Mouse (Mus musculus) c-Kit-positive CD71-positive TER-119-positive erythroid progenitor cells, embryonic 14.5 days (primary cell): ENCODE data around the gene Vps53.

Experiments
- DNase-seq: peaks from one replicate; pipeline ENCODE4 v3.0.0-alpha.2; 2013; ENCODE audit warnings: low spot score

Gene Vps53

DNA sequence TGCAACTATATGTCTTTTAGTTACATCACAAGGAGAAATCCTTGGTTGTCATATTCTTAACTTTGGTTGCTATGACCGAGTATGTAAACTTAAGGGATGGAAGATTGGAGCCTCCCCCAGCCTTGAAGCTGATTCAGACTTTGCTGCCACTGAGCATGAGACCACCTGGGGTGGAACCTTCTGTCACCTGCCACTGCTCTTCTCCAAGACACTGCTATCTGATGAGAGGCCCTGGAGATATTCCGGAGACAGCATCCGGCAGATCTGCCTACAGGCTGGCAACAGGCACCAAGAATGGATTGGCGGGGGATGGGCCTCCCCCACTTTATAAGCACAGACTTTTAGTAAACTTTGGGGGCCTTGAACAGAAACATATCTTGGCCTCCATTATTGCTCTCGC is 127.0 kb downstream of the Vps53 start:
- no peak for DNase-seq

DNA sequence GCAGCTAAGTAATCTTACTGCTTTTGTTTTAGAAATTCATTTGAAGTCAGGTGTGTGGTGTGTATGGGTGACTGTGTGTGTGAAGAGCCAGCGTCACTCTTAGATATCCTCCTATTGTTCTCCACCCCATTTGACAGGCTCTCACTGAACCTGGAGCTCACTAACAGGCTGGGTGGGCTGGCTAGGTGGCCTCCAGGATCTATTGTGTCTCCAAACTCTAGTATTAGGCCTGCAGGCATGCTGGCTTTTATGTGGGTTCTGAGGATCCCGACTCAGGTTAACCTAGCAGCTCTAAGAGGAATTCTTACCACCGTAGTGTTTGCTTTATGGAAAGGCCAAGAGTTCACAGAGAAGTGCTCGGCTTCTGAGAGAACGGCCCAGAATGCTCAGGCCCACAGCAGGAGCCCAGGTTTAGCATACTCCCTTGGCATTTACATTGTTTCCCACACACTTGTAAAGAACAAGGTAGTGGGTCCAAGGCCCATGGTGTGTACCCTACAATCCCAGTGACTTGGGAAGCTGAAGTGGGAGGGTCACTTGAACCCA is 128.4 kb downstream of the Vps53 start:
- no peak for DNase-seq

DNA sequence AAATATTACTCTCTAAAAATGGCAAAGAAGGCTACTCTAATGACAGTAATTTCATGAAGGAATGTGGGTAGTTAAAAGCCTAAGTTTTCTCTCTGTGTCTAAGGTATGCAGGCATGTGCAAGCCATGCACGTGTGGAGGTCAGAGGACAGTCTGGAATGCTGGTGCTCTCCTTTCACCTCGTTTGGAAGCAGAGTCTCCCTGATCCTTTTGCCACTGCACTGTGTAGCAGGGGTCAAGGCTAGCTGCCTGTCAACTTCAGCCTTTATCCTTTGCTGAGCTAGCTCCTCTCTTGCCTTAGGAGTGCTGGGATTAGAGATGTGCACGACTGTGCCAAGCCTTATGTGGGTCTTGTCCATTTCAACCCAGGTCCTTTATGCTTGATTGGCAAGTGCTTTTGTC is 128.9 kb downstream of the Vps53 start:
- DNase-seq = no peak

DNA sequence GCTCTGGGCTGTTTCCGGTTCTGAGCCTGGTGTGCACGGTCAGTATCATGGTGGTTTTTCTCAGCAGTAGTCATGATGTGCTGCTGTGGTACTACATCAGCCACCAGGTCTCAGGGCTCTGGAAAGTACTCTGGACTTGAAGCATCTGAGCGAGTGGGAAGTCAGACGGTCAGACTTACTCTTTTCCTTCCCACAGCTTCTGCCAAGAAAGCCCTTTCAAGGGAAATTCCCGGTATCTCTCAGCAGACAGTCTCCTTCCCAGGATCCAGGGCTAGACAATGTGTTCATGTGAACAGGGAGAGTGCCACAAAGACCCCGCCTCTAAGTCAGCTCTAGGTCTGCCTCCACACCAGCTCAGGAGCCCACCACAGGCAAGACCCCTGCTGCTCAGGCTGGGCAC is 134.1 kb downstream of the Vps53 start:
- no peak for DNase-seq

DNA sequence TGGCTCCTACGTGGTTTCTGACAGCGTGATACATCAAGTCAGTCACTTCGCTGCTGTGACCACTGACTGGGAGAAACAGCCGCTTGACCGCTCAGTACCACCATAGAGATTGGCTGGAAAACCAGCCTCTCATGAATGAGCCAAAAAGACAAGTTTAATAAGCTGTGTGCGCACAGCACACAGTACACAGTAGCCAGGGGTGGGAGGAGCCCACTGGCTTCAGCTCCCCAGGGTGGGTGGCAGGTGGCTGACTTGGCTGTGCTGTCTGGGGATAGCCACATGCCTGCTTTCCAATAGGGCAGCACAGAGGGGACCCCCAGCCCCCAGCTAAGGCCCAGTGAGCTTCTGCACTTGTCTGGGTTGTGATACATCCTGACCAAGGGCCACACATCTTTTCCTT is 135.0 kb downstream of the Vps53 start:
- no peak for DNase-seq

DNA sequence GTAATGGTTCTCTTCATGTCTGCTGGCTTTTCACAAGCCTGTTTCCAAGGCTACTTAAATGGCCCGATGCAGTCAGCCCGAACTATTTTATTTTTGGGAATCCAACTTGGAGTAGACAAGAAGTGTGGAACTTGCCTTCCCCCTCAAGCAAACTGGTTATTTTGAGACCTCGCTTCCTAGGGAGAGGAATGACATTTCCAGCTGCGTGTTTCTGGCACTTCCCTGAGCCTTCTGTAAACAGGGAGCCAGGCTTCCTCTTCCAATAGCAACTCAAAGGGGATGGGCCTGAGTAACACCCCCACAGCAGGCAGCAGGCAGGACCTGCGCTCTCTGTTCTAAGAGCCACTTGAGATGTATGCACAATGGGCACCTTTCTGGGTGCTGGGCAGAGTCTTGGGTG is 136.6 kb downstream of the Vps53 start:
- no peak for DNase-seq

DNA sequence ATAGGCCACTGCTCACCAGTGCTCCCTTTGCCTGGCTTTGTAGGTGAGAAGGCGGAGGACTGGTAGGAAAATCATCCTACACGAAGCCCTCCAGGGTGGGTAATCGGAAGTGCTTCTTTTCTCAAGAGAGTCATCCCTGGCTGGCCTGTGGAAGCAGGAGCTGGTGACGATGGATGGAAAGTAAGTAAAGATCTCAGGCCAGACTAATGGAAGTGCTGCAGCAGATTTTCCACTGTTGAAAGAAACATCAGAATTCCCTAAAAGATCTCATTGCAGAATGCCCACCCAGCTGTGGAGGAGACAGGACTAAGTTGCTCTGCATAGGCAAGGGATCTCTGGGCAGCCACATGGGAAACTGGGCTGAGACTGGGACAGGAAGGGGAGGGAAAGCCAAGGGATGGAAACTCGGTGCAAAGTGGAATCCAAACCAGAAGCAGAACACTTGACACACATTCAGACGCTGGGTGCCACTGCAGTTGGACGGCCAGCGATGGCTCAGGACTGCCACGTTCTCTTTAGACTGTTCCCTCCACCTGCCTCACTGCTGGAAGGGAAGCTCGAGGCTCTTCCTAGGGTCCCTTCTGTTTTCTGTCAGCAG is 137.3 kb downstream of the Vps53 start:
- no peak for DNase-seq

DNA sequence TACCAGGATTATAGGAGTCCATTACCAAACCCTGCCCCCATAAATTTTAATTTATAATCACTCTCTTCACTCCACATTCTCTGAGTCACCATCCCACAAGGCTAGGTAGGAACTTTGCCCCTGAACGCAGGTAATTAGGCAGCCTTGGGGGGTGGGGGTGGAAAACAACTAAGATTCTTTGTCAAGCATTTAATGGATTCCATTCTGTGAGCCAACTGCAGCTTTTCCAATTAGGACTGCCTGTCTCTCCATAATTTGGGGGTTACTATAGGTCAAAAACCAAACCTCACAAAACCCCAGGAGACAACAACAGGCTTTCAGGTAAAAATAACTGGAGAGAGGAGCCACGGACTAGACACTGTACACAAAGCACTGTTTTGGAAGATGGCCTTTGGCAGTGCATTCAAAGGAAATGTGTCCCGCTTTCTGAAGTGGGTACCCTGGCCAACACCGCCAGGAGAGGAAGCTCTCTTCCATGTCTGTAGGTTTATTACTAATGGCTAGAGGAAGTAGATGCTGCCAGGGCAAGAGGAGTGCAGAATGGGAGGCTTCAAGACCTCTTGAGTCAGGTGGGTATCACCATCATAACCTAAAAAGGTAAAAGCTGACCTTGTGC is 138.6 kb downstream of the Vps53 start:
- no peak for DNase-seq

DNA sequence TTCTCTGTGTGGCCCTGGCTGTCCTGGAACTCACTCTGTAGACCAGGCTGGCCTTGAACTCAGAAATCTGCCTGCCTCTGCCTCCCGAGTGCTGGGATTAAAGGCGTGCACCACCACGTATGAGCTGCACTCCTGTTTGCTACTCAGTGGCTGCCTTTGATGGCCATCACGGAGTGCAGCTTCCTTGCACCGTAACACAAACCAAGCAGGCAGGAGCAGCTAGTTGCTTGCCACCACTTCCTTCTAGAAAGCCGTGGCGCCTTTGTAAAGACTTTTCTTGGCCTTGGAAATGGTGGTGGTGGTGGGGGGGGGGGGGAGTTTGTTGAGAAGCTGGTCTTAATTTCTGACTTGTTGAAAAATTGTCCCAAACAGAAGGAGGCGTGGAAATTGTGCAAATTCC is 139.3 kb downstream of the Vps53 start:
- DNase-seq = no peak

DNA sequence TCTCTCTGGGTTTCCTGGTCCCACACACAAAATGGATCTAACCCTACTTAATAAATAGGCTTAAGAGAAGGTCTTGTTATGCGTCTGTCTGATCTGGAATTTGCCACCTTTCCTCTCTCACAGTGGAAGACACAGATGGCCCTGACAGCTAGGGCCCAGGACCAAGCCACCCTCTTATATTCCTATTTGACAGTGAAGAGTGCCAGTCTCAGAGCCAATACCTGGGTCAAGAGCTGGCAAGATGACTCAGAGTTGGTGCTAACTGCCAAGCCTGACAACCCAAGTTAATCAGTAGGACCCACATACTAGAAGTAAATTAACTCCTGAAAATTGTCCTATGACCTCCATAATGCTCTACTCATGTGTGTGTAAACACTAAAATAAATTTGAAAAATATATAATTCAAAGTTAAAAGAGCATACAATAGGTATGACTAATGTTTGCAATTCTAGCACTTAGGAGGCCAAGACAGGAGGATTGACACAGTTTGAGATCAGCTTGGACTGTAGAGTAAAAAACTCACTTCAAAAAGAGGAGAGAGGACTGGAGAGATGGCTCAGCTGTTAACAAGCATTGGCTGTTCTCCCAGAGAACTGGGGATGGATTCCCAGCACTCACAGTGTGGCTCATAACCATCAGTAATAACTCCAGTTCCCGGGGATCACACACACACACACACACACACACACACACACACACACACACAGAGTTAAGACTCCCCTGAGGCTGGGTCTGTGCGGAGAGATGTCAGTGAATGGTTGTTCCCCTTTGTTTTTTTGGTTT is 140.0 kb downstream of the Vps53 start:
- no peak for DNase-seq

DNA sequence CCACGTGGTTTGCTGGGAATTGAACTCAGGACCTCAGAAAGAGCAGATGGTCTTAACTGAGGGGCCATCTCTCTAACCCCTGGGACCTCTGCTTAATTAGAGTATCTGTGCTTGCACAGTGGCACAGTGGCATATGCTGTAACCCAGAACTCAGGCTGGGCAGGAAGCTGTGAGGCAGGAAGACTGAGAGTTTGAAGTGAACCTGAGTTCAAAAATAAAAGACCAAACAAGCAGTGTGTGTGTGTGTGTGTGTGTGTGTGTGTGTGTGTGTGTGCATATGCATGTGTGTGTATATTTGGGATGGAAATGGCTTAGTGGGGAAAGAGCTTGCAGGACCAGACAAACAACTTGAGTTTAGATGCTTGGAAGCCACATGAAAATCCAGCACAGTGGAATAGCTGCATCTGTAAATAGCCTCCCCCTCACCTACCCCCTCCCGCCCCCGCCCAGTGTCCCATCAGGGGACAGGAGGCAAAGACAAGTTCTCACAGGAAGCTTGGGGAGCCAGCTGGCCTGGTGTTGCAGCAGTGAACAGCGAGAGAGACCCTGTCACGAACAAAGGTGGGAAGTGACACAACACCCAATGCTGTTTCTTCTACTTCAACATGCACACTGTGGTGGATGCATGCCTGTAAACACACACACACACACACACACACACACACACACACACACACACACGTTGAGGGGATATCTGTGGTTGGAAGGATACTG is 141.7 kb downstream of the Vps53 start:
- DNase-seq = no peak

DNA sequence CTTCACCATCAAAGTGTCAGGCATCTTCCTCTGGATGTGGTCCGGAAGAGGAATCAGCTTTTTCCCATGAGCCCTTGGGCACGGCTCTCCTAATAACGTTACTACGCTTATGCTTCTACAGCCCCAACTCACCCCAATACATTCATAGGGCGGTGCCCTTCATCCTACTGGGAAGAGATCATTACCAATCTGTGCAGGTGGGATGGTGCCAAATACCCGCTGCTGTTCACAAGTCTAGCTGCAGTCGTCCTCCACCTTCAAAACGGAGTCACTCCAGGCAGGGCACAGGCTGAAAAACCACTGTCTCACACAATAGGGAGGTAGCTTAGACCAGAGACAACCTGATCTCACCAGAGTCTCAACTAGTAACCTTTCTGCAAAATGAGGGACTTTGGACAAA is 144.3 kb downstream of the Vps53 start:
- no peak for DNase-seq

DNA sequence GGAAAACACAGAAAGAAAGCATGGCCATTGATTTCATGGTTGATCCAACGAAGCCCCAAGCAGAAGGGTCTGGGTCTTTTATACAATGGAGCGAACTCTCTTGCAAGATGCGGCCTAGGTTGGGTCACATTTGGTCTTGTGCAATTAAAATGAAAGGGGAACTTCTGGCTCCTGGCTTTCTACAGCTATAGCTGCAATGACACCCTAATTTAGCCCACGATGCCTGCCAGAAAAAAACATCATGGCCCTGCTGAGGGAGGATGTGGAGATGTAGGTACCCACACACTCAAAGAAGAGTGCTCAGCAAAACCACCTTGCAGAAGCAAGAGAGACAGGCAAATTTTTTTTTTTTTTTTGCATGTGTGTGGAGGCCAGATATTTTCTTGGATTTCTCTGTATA is 145.6 kb downstream of the Vps53 start:
- DNase-seq = no peak

DNA sequence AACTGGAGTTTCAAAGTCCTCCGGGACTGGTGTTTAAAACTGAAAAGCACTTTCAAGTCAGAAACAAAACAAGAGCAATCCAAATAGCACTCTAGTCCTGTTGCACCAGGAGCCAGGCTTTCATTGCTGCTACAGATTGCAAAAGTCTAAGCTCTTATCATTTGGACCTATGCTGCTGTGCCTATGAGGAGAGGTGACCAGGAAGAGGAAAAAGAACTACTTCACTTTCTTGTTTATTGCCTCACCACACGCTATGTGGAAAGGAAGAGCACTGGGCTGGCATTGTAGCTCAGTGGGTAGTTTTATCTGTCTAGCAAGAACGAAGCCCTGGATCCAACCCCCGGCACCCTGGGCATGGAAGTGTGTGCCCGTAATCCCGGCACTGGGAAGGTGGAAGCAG is 146.1 kb downstream of the Vps53 start:
- DNase-seq = no peak

DNA sequence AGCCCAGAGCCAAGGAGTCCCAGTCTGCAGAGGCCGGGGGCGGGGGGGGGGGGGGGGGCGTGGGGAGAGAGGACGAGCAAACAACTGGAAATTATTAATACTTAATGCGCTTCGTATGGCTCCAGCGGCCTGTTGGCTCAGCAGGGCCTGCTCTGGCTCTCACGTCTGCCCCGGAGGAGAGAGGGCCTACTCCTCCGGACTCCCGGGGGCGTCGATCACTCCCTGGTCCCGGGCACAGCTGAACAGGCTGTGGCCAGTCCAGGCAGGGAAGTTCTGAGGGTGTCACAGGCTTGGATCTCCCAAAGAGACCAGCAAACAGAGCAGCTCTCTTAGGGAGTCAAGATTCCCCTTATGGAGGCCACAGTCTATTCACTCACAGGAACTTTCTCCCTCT is 151.4 kb downstream of the Vps53 start:
- no peak for DNase-seq

DNA sequence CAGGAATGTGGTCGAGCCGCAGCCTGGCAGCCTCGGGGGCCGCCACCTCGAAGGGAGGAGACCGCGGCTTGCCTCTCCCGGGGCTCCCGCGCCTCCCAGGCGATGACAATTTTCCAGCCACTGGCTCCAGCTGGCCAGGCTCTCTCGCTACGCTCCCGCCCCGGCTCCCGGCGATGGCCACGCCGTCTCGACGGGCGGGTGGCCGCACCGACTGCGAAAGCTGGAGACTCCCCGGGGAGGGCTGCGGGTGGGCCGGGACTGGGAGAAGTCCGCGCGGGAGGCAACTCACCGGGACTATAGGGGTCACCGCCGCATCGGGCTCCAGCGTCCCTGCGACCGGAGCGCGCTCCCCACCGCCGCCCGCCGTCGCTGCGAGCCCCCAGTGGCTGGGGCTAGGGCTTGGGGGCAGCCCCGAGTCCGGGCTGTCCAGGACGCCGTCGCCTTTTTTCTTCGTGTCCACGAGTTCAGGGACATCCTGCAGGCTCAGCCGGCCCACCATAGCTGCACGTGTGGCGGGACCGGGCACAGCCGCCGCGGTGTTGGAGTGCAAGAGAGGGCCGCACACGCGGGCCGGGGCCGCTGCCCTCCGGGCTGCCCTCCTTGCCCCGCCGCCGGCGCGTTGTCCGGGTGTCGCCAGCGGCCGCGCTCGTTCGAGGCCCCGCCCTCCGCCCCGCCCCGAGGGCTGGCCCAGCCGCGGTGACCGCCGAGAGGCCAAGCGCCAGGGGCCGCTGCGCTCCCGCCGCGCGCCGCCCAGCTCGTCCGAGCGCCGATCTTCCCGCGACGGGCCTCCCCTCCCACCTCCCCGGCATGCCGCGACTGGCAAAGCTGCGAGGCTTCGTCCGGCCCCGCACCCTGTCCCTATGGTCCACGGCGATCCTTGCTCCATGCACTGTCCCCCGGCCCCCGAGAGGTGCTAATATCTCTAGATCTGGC is 152.0 kb downstream of the Vps53 start, which contains the start of gene Rflnb:
Gene Rflnb (minus strand): TSS at position 644 of the 933 bp plus-strand sequence.
- peak; percentile 40 for DNase-seq

DNA sequence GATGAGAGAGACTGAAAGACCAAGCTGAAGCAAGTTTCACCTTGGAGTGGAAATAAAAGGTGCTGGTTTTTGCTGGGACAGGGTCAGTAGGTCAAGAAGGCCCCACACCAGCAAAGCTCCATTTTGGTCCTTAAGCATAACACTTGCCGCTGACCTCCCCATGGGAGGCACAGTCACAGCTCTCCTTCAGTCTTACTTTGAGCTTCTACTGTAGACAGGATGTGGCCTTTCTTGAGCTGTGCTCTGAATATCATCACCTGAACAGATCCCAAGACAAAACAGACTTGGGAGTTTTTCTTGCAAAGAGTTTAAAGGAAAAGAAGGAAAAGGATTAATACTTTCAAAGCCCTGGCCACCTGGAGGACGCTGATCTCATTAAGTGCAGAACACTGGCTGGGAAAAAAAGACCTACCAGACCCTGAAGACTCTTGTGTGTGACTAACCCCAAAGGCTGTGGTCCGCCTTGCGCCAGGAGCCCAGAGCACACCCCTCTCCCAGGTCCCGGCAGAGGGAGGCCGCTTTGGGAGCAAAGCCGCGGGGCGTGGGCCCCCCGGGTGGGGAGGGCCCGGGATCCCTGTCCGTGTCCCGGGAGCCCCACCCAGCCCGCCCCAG is 152.8 kb downstream of the Vps53 start:
- DNase-seq = no peak

DNA sequence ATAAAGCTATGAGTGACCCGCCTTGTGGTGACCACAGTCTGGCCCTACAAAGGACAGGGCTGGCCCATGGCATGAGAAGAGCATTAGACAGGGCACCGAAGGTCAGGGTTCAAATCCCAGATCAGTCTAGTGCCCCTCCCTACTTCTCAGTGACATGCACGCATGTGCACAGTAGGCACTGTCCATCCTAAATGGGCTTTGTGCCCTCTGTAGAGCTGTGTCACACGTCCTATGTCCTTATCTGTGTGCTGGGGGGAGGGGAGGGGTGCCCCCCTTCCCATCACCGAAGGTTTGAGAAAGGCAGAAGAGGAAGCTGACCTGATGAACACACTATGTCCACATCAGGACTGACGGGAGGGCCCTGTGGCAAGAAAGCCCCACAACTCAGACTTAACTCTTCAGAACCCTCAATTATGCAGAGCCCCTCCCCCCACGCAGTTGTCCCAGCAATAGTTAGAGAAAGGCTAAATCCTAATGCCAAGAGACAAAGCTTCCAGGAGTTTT is 154.3 kb downstream of the Vps53 start:
- no peak for DNase-seq

DNA sequence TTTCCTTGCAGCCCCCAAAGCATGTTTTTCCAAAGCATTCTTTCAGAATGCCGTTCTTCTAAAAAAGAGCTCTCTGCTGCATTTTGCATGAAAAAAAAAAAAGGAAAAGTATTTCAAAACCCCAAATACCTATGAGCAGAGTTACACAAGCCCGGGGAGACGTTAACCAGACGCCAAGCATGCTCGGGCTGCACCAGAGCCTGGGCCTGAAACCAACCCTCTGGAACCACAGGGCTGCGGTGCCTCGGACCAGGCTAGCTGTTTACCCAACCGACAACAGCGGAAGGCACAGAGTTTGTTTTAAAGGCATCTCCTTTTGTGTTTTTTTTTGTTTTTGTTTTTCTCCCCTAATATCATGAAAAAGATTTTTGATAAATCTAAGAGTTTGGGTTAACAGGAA is 158.5 kb downstream of the Vps53 start:
- no peak for DNase-seq

DNA sequence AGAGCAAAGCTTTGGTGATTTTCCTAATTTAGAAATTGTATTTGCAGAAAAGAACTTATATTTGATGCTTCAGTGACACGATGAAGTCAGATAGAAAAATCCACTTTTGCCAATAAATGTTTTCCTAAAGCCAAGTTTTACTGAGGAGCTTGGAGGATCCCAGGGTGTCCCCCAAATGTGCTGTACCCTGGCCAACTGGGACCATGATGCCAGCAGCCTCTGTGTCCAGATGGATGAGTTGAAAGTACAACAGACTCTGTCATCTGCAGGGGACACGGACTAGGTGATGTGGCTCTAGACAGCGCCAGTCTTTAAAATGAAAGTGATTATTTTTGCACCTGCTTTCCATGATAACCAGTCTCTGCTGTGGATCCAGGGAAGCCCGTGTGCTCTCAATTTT is 159.6 kb downstream of the Vps53 start:
- DNase-seq = no peak

DNA sequence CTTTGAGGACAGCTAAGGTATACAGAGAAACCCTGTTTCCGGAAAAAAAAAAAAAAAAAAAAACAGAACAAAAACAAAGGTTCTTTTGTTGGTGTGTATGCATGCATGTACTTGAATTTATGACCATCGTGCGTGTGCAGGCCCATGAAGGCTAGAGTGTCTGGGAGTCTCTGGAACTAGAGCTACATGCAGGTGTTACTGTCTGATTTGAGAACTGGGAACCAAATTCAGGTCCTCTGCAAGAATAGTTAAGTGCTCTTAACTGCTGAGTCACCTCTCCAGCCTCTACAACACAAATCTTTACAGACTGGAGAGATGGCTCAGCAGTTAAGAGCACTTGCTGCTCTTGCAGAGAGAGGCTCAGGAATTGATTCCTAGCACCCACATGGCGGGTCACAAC is 163.6 kb downstream of the Vps53 start:
- no peak for DNase-seq
